Mouse (Mus musculus): Measurements from ENCODE around the gene Kifc3.

GRCm38 (mm10) chr8:95113108-95113507 is 89.5 kb downstream of the Kifc3 start:
- no peak for TF ChIP-seq POLR2A (IDR thresholded peaks at IDR 0.05; ENCODE audit: low read depth, low read length)
- no peak for TF ChIP-seq CTCF (IDR thresholded peaks at IDR 0.05; ENCODE audit: borderline replicate concordance, insufficient read depth, low read length)
